Mouse (Mus musculus) neural tube, embryonic 11.5 days (tissue): ENCODE measurements at regions not wholly inside any gene's neighbourhood (a gene's known extent, or its start where the extent isn't known, plus 50 kb on each side); places are given as distances from the start of the nearest gene placed in this dataset.
"Not testable (repeated sequence)": the region's sequence is repeated elsewhere in the genome, so short reads cannot be mapped to it uniquely, and the experiment has no call there.

ENCODE experiments used
- ATAC-seq: fragments of 200-750 bp; cut with Nextera tagmentation; 2 replicates; pipeline ENCODE4 v1.8.0; 2017; ENCODE audit warnings: moderate number of reproducible peaks, mild to moderate bottlenecking, moderate TSS enrichment, moderate library complexity; ENCODE audit not compliant: insufficient read depth, low FRiP score, low TSS enrichment
- DNase-seq: peaks from one replicate; pipeline ENCODE4 v3.0.0-alpha.2; 2015; ENCODE audit warnings: low spot score
- H3K27ac ChIP-seq: fragments of 300-500 bp; sonication (generic); 2 replicates; pipeline ENCODE4 v1.5.1; 2014; ENCODE audit warnings: low read depth, mild to moderate bottlenecking, low read length
- H3K27me3 ChIP-seq: fragments of 300-500 bp; sonication (generic); 2 replicates; pipeline ENCODE4 v1.6.1; 2014; ENCODE audit warnings: mild to moderate bottlenecking, low read length, mixed read lengths; ENCODE audit not compliant: control insufficient read depth, insufficient read depth
- H3K36me3 ChIP-seq: fragments of 300-500 bp; sonication (generic); 2 replicates; pipeline ENCODE4 v1.6.1; 2014; ENCODE audit warnings: mild to moderate bottlenecking, low read length, moderate library complexity, mixed read lengths; ENCODE audit not compliant: control insufficient read depth, insufficient read depth
- H3K4me1 ChIP-seq: fragments of 300-500 bp; sonication (generic); 2 replicates; pipeline ENCODE4 v1.6.1; 2014; ENCODE audit warnings: low read length, mixed read lengths; ENCODE audit not compliant: control insufficient read depth, insufficient read depth
- H3K4me2 ChIP-seq: fragments of 300-500 bp; sonication (generic); 2 replicates; pipeline ENCODE4 v1.6.1; 2014; ENCODE audit warnings: low read depth, mild to moderate bottlenecking, moderate library complexity
- H3K4me3 ChIP-seq: fragments of 300-500 bp; sonication (generic); 2 replicates; pipeline ENCODE4 v1.5.1; 2014; ENCODE audit warnings: low read depth, low read length
- H3K9ac ChIP-seq: fragments of 300-500 bp; sonication (generic); 2 replicates; pipeline ENCODE4 v1.6.1; 2014; ENCODE audit warnings: mild to moderate bottlenecking, low read length
- H3K9me3 ChIP-seq: fragments of 300-500 bp; sonication (generic); 2 replicates; pipeline ENCODE4 v1.6.1; 2016; ENCODE audit warnings: low read length; ENCODE audit not compliant: control insufficient read depth
- WGBS: fragments of 180-500 bp; shearing (Covaris S2); extraction: QIAGEN DNeasy Blood & Tissue Kit; methylation state at CpG from one replicate; pipeline ENCODE4 v1.1.7; 2014; 5-methylcytosine and 5-hydroxymethylcytosine counted together

GRCm38 (mm10) chr6:109948491-109948890 is 696.9 kb upstream of the Grm7 start:
- H3K27ac ChIP-seq: no peak overlapping the region
- no peaks in the 10 kb centered on the region for H3K27me3 ChIP-seq
- no peak overlapping the region for H3K4me3 ChIP-seq
- H3K36me3 ChIP-seq: no peaks in the 10 kb centered on the region
- H3K4me2 ChIP-seq: no peak overlapping the region
- H3K9ac ChIP-seq: no peak overlapping the region
- H3K4me1 ChIP-seq: no peaks in the 10 kb centered on the region; the same call in 1 of the 2 replicates
- no peak for DNase-seq
- no peaks in the 10 kb centered on the region for H3K9me3 ChIP-seq
- ATAC-seq: no peak

DNA sequence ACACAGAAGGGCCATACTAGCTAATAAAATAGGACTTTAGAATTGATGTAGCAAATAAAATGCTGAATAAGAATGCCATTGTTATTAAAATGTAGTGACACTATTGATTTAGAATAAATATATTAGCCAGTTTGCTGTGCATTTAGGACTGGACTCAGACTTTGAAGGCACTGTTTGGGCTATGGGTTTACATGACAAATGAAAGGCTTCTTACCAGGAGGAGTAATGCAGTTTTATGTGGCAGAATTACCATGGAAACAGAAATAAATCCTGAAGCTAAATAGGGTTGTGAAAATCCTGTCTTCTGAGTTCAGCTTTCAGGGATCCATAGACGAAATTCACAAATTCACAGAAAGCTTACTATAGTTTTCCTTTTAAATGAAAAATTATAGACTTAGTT is 696.5 kb upstream of the Grm7 start:
- ATAC-seq (no peak), DNase-seq (no peak)
- Histone ChIP-seq H3K9me3 (no peaks in the 10 kb centered on the region), H3K27ac (no peak overlapping the region), H3K4me2 (no peak overlapping the region), H3K4me3 (no peak overlapping the region), H3K9ac (no peak overlapping the region), H3K4me1 (no peaks in the 10 kb centered on the region; the same call in 1 of the 2 replicates), H3K36me3 (no peaks in the 10 kb centered on the region), H3K27me3 (no peaks in the 10 kb centered on the region)
- 39% methylated on average over 1 of the region's 1 CpGs for WGBS

DNA sequence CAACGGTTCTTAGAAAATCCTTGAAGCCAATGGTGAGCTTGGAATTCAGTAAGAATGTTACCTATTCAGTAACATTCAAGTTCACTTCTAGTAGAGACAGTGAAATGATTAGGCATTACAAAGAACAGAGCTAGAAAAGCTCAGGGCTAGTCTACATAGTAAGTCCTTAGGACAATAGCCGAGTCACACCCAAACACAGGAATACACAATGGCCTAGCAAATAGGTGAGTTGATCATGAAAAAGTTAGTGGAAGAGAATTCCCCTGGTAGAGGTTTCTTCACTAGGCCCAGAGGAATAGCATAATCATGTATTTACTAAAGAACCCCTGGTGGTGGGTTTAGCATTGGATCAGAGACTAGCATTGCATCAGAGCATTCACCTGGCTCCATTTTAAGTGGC is 687.5 kb upstream of the Grm7 start:
- H3K4me3 ChIP-seq, H3K9me3 ChIP-seq, H3K4me2 ChIP-seq, H3K27ac ChIP-seq, H3K27me3 ChIP-seq, H3K4me1 ChIP-seq, DNase-seq, H3K36me3 ChIP-seq, ATAC-seq, H3K9ac ChIP-seq: not testable (repeated sequence)
- 84% methylated on average over 2 of the region's 2 CpGs for WGBS
